Mouse (Mus musculus): ENCODE results near the gene Golga5.
A peak's percentile ranks its signal among the peaks of the same experiment; 100 is the strongest.

DNA sequence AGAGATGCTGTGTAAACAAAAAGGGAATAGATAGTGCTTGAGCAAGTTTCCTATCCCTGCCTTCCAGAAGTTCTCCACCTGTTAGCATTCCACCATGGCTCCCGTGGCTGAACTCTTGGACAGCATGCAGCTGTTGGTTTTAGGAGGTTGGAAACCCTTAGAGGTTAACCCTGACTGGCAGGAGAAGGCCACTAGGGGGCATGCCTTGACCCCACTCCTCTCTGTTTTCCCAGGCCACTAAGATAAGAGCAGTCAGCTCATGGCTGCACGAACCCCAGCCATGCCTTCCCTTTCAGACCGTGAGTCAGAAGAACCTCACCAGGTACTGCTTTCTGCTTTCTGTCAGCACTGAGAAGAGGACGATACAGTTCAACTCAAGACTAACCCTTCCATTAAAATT lies 30.8 kb downstream of the Golga5 start:
- no peak for TF ChIP-seq MAFK (IDR thresholded peaks at IDR 0.05; ENCODE audit: insufficient read depth, low read depth, low read length)
- no peak for TF ChIP-seq HCFC1 (IDR thresholded peaks at IDR 0.05; ENCODE audit: borderline replicate concordance, insufficient read depth, low read length)
- TF ChIP-seq CHD2 (IDR thresholded peaks at IDR 0.05; ENCODE audit: low read depth, low read length) = no peak
- TF ChIP-seq ZC3H11A (IDR thresholded peaks at IDR 0.05; ENCODE audit: borderline replicate concordance, low read depth, low read length) = 0 out of 2 replicates have a peak, but pooled peaks have one; percentile 8

Data from ES-E14 (cell line).